Mouse (Mus musculus): ENCODE measurements around the gene C1ql2. TPM values are rescaled to one million over a fixed set of nuclear protein-coding genes. Genes with fewer than 3 reads are reported as not detected.

The C1ql2 gene
- polyA plus RNA-seq, 1 experiment: not detected

DNA sequence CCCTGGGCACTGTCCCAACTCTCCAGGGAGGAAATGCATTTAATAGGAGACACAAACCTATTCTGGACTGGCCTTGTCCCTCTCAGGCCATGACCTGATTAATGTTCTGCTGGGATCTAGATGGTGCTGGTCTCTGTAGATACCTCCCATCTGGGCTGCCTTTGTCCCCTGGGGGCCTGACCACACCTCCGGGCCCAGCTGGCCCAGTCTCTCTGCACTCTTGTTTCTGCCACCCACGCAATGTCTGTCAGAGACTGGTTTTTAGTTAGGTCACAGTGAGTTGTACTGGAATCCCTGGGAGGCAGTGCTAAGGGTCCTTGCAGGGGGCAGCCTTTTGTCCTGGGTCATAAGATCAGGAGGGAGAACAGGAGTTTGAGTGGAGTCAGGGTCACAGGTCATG is 34.5 kb downstream of the C1ql2 start:
- H3K9me3 ChIP-seq: no peaks in the 10 kb centered on the region
- H3K4me1 ChIP-seq: no peaks in the 10 kb centered on the region
- TF ChIP-seq FLI1 (IDR thresholded peaks at IDR 0.05; ENCODE audit: low read length) (no peak), GATA1 (IDR thresholded peaks at IDR 0.05; ENCODE audit: borderline replicate concordance, low read length) (no peak)
- H3K36me3 ChIP-seq (replicated peaks; ENCODE audit: low read length): no peaks in the 10 kb centered on the region
- peaks cover 3% of the 10 kb centered on the region for H3K27me3 ChIP-seq (replicated peaks)
- H3K4me3 ChIP-seq (replicated peaks): no peak overlapping the region

DNA sequence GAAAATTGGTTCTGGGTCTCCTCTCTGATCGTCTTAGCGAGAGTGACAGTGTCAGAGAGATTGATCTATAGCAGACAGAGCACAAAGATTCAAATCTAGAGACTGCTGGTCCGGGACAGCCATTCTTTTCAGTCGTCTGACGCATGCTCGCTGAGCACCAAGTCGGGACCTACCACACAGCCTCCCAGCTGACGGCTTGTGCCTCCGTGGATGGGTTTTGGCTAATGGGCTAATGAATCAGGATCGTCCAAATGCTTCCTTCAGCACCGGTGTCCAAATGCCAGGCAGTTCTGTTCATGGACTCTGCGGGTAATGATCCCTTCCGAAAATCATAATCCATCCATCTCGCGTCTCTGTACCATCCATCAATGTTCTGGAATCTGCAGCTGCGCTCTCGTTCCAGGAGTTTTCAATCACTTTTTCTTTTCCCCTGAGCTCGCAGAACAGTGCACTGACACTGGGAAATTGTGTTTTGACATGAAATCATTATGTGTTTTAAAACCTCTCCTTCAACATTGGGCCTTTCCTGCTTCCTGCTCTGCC is 44.7 kb downstream of the C1ql2 start:
- H3K4me3 ChIP-seq (replicated peaks): no peak overlapping the region
- no peaks in the 10 kb centered on the region for H3K36me3 ChIP-seq (replicated peaks; ENCODE audit: low read length)
- H3K9me3 ChIP-seq: no peaks in the 10 kb centered on the region
- no peak for TF ChIP-seq FLI1 (IDR thresholded peaks at IDR 0.05; ENCODE audit: low read length)
- no peak for TF ChIP-seq GATA1 (IDR thresholded peaks at IDR 0.05; ENCODE audit: borderline replicate concordance, low read length)
- no peaks in the 10 kb centered on the region for H3K4me1 ChIP-seq
- H3K27me3 ChIP-seq (replicated peaks): peaks cover 1% of the 10 kb centered on the region

GRCm38 (mm10) chr1:120389734-120390133 is 49.4 kb downstream of the C1ql2 start:
- H3K36me3 ChIP-seq (replicated peaks; ENCODE audit: low read length): no peaks in the 10 kb centered on the region
- no peaks in the 10 kb centered on the region for H3K9me3 ChIP-seq
- H3K4me1 ChIP-seq: no peaks in the 10 kb centered on the region
- peaks cover 1% of the 10 kb centered on the region for H3K27me3 ChIP-seq (replicated peaks)
- no peak for TF ChIP-seq GATA1 (IDR thresholded peaks at IDR 0.05; ENCODE audit: borderline replicate concordance, low read length)
- no peak for TF ChIP-seq FLI1 (IDR thresholded peaks at IDR 0.05; ENCODE audit: low read length)
- H3K4me3 ChIP-seq (replicated peaks): no peak overlapping the region

GRCm38 (mm10) chr1:120390336-120390735 is 50.0 kb downstream of the C1ql2 start:
- TF ChIP-seq GATA1 (IDR thresholded peaks at IDR 0.05; ENCODE audit: borderline replicate concordance, low read length) (no peak), FLI1 (IDR thresholded peaks at IDR 0.05; ENCODE audit: low read length) (no peak)

More at GRCm38 (mm10) chr1:120390336-120390735, 50.0 kb downstream of the C1ql2 start:
- Histone ChIP-seq H3K4me1 (no peaks in the 10 kb centered on the region), H3K4me3 (replicated peaks) (no peak overlapping the region), H3K9me3 (no peaks in the 10 kb centered on the region), H3K36me3 (replicated peaks; ENCODE audit: low read length) (no peaks in the 10 kb centered on the region), H3K27me3 (replicated peaks) (peaks cover 3% of the 10 kb centered on the region)

Other genes with a start within 250 kb of the C1ql2 start
- gene Dbi, start 219.5 kb upstream of the C1ql2 start, polyA plus RNA-seq (2012; ENCODE audit: insufficient read depth, low replicate concordance): 21.0 TPM in 1 of 2 replicates, not detected in the other
- gene 3110009E18Rik, start 219.4 kb upstream of the C1ql2 start, polyA plus RNA-seq (2012; ENCODE audit: insufficient read depth, low replicate concordance): 2.6 TPM in 1 of 2 replicates, not detected in the other
- 12.6 and 13.9 TPM in 2 replicates for gene Steap3, start 67.9 kb upstream of the C1ql2 start, polyA plus RNA-seq (2012; ENCODE audit: insufficient read depth, low replicate concordance)
- gene Marco, start 164.4 kb downstream of the C1ql2 start, polyA plus RNA-seq (2012; ENCODE audit: insufficient read depth, low replicate concordance): 33.9 TPM in 1 of 2 replicates, not detected in the other

Data from megakaryocyte, embryonic 14.5 days (primary cell).